Mouse (Mus musculus) cortical plate, adult 2 months (tissue): ENCODE data around the gene Rbm34.

ENCODE experiments used
- CTCF ChIP-seq: fragments of 200-500 bp; IDR thresholded peaks from 2 replicates; pipeline ENCODE4 v1.5.1; 2011; ENCODE audit warnings: mild to moderate bottlenecking, control low read depth, low read length; ENCODE audit not compliant: insufficient read depth; ENCODE audit errors: extremely low read depth
- POLR2A ChIP-seq: fragments of 200-500 bp; IDR thresholded peaks from 2 replicates; pipeline ENCODE4 v1.6.1; 2011; ENCODE audit warnings: mild to moderate bottlenecking, low read length, control low read depth; ENCODE audit not compliant: insufficient read depth; ENCODE audit errors: extremely low read depth

DNA sequence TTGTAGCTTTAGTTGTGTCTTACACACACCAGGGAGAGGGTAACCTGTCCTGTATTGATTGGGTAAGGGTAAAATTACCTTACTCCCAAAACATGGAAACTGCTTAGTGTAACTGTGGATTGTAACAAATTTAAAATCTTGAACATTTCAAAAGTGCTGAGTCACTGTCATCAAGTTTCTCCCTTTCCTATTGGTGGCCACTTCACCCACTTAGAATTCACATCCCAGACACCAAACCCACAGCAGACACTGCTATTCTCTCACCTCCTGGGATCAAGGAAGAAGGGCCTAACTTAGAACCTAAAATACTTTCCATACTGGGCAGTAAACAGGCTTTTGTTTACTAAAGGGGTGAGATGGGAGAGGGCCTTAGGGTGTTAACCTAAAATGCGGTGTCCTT, 38.6 kb downstream of the Rbm34 start:
- TF ChIP-seq POLR2A = no peak
- no peak for TF ChIP-seq CTCF
